Mouse (Mus musculus): ENCODE measurements around the gene Sh3bgrl. TPM values are rescaled to one million over a fixed set of nuclear protein-coding genes. Genes with fewer than 3 reads are reported as not detected.

The Sh3bgrl gene
- total RNA-seq, 4 experiments from 2014 or later: 26.3 to 36.2 (median 31.2) TPM

GRCm38 (mm10) chrX:109131834-109132233 lies 36.7 kb downstream of the Sh3bgrl start:
- no peak for DNase-seq (ENCODE audit: low spot score)

GRCm38 (mm10) chrX:109132463-109132862 lies 37.3 kb downstream of the Sh3bgrl start:
- DNase-seq (ENCODE audit: low spot score): no peak

- no peak for DNase-seq (ENCODE audit: low spot score)
These were observed 38.3 kb downstream of the Sh3bgrl start for GRCm38 (mm10) chrX:109133500-109133899.

- no peak for DNase-seq (ENCODE audit: low spot score)
These were observed 41.1 kb downstream of the Sh3bgrl start for GRCm38 (mm10) chrX:109136306-109136705.

- no peak for DNase-seq (ENCODE audit: low spot score)
These were observed 41.7 kb downstream of the Sh3bgrl start for GRCm38 (mm10) chrX:109136820-109137219.

- DNase-seq (ENCODE audit: low spot score): no peak
These were observed 42.1 kb downstream of the Sh3bgrl start for GRCm38 (mm10) chrX:109137295-109137694.

GRCm38 (mm10) chrX:109141337-109141870 lies 46.2 kb downstream of the Sh3bgrl start:
- no peak for DNase-seq (ENCODE audit: low spot score)

GRCm38 (mm10) chrX:109142281-109142680 lies 47.1 kb downstream of the Sh3bgrl start:
- peak; percentile 41 for DNase-seq (ENCODE audit: low spot score)

- DNase-seq (ENCODE audit: low spot score): no peak
These were observed 50.6 kb downstream of the Sh3bgrl start for GRCm38 (mm10) chrX:109145779-109146178.

- no peak for DNase-seq (ENCODE audit: low spot score)
These were observed 51.9 kb downstream of the Sh3bgrl start for GRCm38 (mm10) chrX:109147108-109147507.

GRCm38 (mm10) chrX:109151228-109151627 lies 56.1 kb downstream of the Sh3bgrl start:
- no peak for DNase-seq (ENCODE audit: low spot score)

- DNase-seq (ENCODE audit: low spot score): no peak
These were observed 65.2 kb downstream of the Sh3bgrl start for GRCm38 (mm10) chrX:109160326-109160725.

- no peak for DNase-seq (ENCODE audit: low spot score)
These were observed 65.7 kb downstream of the Sh3bgrl start for GRCm38 (mm10) chrX:109160901-109161300.

- DNase-seq (ENCODE audit: low spot score): no peak
These were observed 79.9 kb downstream of the Sh3bgrl start for GRCm38 (mm10) chrX:109175038-109175437.

- DNase-seq (ENCODE audit: low spot score): no peak
These were observed 80.3 kb downstream of the Sh3bgrl start for GRCm38 (mm10) chrX:109175470-109175869.

- no peak for DNase-seq (ENCODE audit: low spot score)
These were observed 89.7 kb downstream of the Sh3bgrl start for GRCm38 (mm10) chrX:109184706-109185478.

- peak; percentile 3 for DNase-seq (ENCODE audit: low spot score)
These were observed 94.4 kb downstream of the Sh3bgrl start for GRCm38 (mm10) chrX:109189607-109190006.

- peak; percentile 38 for DNase-seq (ENCODE audit: low spot score)
These were observed 95.8 kb downstream of the Sh3bgrl start for GRCm38 (mm10) chrX:109190969-109191368.

- peak; percentile 42 for DNase-seq (ENCODE audit: low spot score)
These were observed 96.3 kb downstream of the Sh3bgrl start for GRCm38 (mm10) chrX:109191436-109191835.

- DNase-seq (ENCODE audit: low spot score): peak; percentile 6
These were observed 101.3 kb downstream of the Sh3bgrl start, which contains the start of gene Gm6377 for GRCm38 (mm10) chrX:109196468-109196867. Gene Gm6377, plus strand, starts transcription at chrX:109196756.

GRCm38 (mm10) chrX:109207843-109208242 lies 112.7 kb downstream of the Sh3bgrl start:
- no peak for DNase-seq (ENCODE audit: low spot score)

GRCm38 (mm10) chrX:109228720-109229119 lies 133.6 kb downstream of the Sh3bgrl start:
- DNase-seq (ENCODE audit: low spot score): no peak

- no peak for DNase-seq (ENCODE audit: low spot score)
These were observed 140.3 kb downstream of the Sh3bgrl start for GRCm38 (mm10) chrX:109235383-109236036.

All from heart, adult 8-10 months (tissue).